Mouse (Mus musculus) MEL (cell line): ENCODE results near the gene Foxr1. TPM values are rescaled to one million over a fixed set of nuclear protein-coding genes. Genes with fewer than 3 reads are reported as not detected.

Experiments used
- DNase-seq: peaks from one replicate; pipeline ENCODE4 v3.0.0; 2011; ENCODE audit warnings: low read depth, low spot score
- H3K27ac ChIP-seq: 2 replicates; pipeline ENCODE4 v1.5.1; 2012; ENCODE audit warnings: low read depth, mild to moderate bottlenecking, control low read depth, low read length, moderate library complexity; ENCODE audit not compliant: control insufficient read depth
- H3K27me3 ChIP-seq, 2 experiments: fragments of 150-350 bp in 1 of 2; sonication (generic) in 1 of 2; 2 replicates each; pipeline ENCODE4 v1.6.1; 2012; ENCODE audit warnings: low read length in 2 of 2, mild to moderate bottlenecking in 2 of 2, improper control_type of control experiment in 1 of 2, moderate library complexity in 1 of 2; ENCODE audit not compliant: insufficient read depth in 2 of 2, control insufficient read depth in 1 of 2
- H3K36me3 ChIP-seq, 2 experiments: 2 replicates each; pipeline ENCODE4 v1.6.1; 2012 to 2014; ENCODE audit warnings: low read length in 2 of 2, improper control_type of control experiment in 1 of 2, inconsistent platforms in 1 of 2, mild to moderate bottlenecking in 1 of 2; ENCODE audit not compliant: insufficient read depth in 2 of 2, control insufficient read depth in 1 of 2
- H3K4me1 ChIP-seq, 2 experiments: fragments of 150-350 bp in 1 of 2; sonication (generic) in 1 of 2; 2 replicates each; pipeline ENCODE4 v1.6.1; 2012; ENCODE audit warnings: low read length in 2 of 2, improper control_type of control experiment in 1 of 2, mild to moderate bottlenecking in 1 of 2; ENCODE audit not compliant: insufficient read depth in 2 of 2, control insufficient read depth in 1 of 2
- H3K4me3 ChIP-seq, 2 experiments: fragments of 150-350 bp in 1 of 2; sonication (generic) in 1 of 2; 2 replicates each; pipeline ENCODE4 v1.5.1; 2012; ENCODE audit warnings: low read depth in 2 of 2, low read length in 2 of 2, mild to moderate bottlenecking in 2 of 2, moderate library complexity in 2 of 2, control low read depth in 1 of 2, improper control_type of control experiment in 1 of 2; ENCODE audit not compliant: control insufficient read depth in 1 of 2, insufficient read depth in 1 of 2
- H3K79me2 ChIP-seq: 2 replicates; pipeline ENCODE4 v1.6.1; 2012; ENCODE audit warnings: mild to moderate bottlenecking, low read length, moderate library complexity; ENCODE audit not compliant: control insufficient read depth, poor library complexity, insufficient read depth
- H3K9ac ChIP-seq: 2 replicates; pipeline ENCODE4 v1.6.1; 2012; ENCODE audit warnings: low read depth, mild to moderate bottlenecking, control low read depth, low read length, moderate library complexity; ENCODE audit not compliant: control insufficient read depth, poor library complexity, severe bottlenecking
- H3K9me3 ChIP-seq: fragments of 150-350 bp; sonication (generic); replicated peaks from 2 replicates; pipeline ENCODE4 v1.6.1; 2012; ENCODE audit warnings: mild to moderate bottlenecking, low read length, improper control_type of control experiment, moderate library complexity; ENCODE audit not compliant: insufficient read depth
- CHD2 ChIP-seq: IDR thresholded peaks from 2 replicates; pipeline ENCODE4 v1.6.1; 2011; ENCODE audit warnings: low read length, improper control_type of control experiment
- CTCF ChIP-seq, 3 experiments: IDR thresholded peaks in 2 of 3; conservative IDR thresholded peaks in 1 of 3; 2 replicates each; pipeline ENCODE4 v1.5.1; 2011 to 2012; ENCODE audit warnings: low read length in 3 of 3, low read depth in 2 of 3, mild to moderate bottlenecking in 2 of 3, improper control_type of control experiment in 1 of 3, inconsistent platforms in 1 of 3, mixed read lengths in 1 of 3, moderate library complexity in 1 of 3; ENCODE audit not compliant: control insufficient read depth in 1 of 3, insufficient read depth in 1 of 3, poor library complexity in 1 of 3, severe bottlenecking in 1 of 3
- ELF1 ChIP-seq: IDR thresholded peaks from 2 replicates; pipeline ENCODE4 v1.6.1; 2014; ENCODE audit warnings: low read depth, mild to moderate bottlenecking, inconsistent platforms, low read length, improper control_type of control experiment, moderate library complexity
- HCFC1 ChIP-seq: IDR thresholded peaks from 2 replicates; pipeline ENCODE4 v1.6.1; 2012; ENCODE audit warnings: low read depth, mild to moderate bottlenecking, inconsistent platforms, low read length, improper control_type of control experiment, moderate library complexity
- JUND ChIP-seq: IDR thresholded peaks from 2 replicates; pipeline ENCODE4 v1.6.1; 2011; ENCODE audit warnings: low read depth, mild to moderate bottlenecking, improper control_type of control experiment, low read length
- KAT2A ChIP-seq: conservative IDR thresholded peaks from 2 replicates; pipeline ENCODE4 v1.6.1; 2012; ENCODE audit warnings: low read depth, low read length, improper control_type of control experiment, inconsistent platforms
- MAZ ChIP-seq: IDR thresholded peaks from 2 replicates; pipeline ENCODE4 v1.6.1; 2012; ENCODE audit warnings: low read depth, mild to moderate bottlenecking, inconsistent platforms, low read length, improper control_type of control experiment
- MXI1 ChIP-seq: IDR thresholded peaks from 2 replicates; pipeline ENCODE4 v1.6.1; 2011; ENCODE audit warnings: mild to moderate bottlenecking, low read depth, low read length, improper control_type of control experiment
- MYC ChIP-seq: IDR thresholded peaks from 2 replicates; pipeline ENCODE4 v1.6.1; 2011; ENCODE audit warnings: low read depth, mild to moderate bottlenecking, low read length, improper control_type of control experiment, moderate library complexity
- NRF1 ChIP-seq: IDR thresholded peaks from 2 replicates; pipeline ENCODE4 v1.6.1; 2014; ENCODE audit warnings: low read depth, mild to moderate bottlenecking, inconsistent platforms, low read length, improper control_type of control experiment, moderate library complexity; ENCODE audit not compliant: poor library complexity, insufficient read depth, severe bottlenecking
- POLR2AphosphoS2 ChIP-seq: IDR thresholded peaks from 2 replicates; pipeline ENCODE4 v1.6.1; 2011; ENCODE audit warnings: low read length, improper control_type of control experiment
- POLR2AphosphoS5 ChIP-seq: IDR thresholded peaks from 2 replicates; pipeline ENCODE4 v1.6.1; 2012; ENCODE audit warnings: low read depth, borderline replicate concordance, mild to moderate bottlenecking, inconsistent platforms, low read length, moderate library complexity, mixed read lengths
- RAD21 ChIP-seq: IDR thresholded peaks from 2 replicates; pipeline ENCODE4 v1.6.1; 2011; ENCODE audit warnings: mild to moderate bottlenecking, low read depth, low read length, improper control_type of control experiment
- SIN3A ChIP-seq: IDR thresholded peaks from 2 replicates; pipeline ENCODE4 v1.6.1; 2012; ENCODE audit warnings: low read length, improper control_type of control experiment, inconsistent platforms
- SMC3 ChIP-seq: IDR thresholded peaks from 2 replicates; pipeline ENCODE4 v1.6.1; 2011; ENCODE audit warnings: low read depth, low read length, improper control_type of control experiment
- ZC3H11A ChIP-seq: IDR thresholded peaks from 2 replicates; pipeline ENCODE4 v1.6.1; 2012; ENCODE audit warnings: low read depth, mild to moderate bottlenecking, inconsistent platforms, low read length, improper control_type of control experiment
- polyA plus RNA-seq, 2 experiments: library from polyadenylated mRNA; stranded (reverse) in 1 of 2; unstranded in 1 of 2; fragments of >175 nt in 1 of 2; fragments of >200 nt in 1 of 2; gene quantifications; 2 replicates each; pipeline versions ENCODE4 v1.2.1 to v1.2.4; 2012; ENCODE audit warnings: low replicate concordance in 2 of 2, low read depth in 1 of 2; ENCODE audit not compliant: insufficient read length in 2 of 2, insufficient read depth in 1 of 2, missing spikeins in 1 of 2
- total RNA-seq: library from RNA; depleted of rRNA; stranded (reverse); fragments of 300-350 nt; gene quantifications from 2 replicates; pipeline ENCODE4 v1.2.3, GENCODE M21; 2012

Gene Foxr1
- total and polyA plus RNA-seq, 3 experiments = 0.07 to 0.08 TPM; not detected in 1

DNA sequence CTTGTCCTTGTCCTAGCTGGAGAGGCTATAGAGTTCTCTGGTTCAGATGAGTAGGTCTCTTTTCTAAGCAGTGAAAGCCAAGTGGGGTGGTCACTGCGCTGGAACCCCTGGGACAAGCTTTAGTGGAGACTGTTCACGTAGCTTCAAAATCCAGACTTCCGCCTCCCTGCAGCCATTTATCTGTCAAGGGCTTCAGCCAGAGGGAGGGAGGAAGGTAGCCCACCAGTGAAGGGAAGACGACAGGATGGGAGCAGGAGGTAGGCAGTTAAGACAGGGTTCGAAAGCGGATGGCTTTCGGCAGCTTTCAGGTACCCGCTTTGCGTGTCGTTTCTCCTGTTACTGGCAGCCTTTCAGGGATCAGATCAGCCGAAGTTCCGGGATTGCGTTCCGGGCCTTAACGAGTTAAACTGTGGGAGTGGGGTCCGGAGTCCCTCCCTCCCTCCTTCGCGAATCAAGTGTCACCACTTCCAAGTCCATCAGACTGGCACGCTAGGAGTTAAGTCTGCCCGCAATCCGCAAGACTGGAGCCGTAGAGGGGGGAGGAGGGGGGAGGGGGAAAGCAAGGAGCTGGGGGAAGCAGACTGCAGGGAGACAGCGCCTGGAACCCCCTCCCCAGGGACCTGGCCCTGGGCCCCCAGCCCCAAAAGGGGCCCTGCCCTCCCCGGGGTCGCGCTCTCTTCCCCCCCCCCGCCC lies 37.4 kb upstream of the Foxr1 start:
- peak overlapping the region; percentile 37 for H3K9ac ChIP-seq
- H3K36me3 ChIP-seq = no peaks in the 10 kb centered on the region
- H3K4me3 ChIP-seq = peak overlapping the region; percentile 46 to 88
- peaks cover 2 to 3% of the 10 kb centered on the region in 2 experiments; a peak in 1 of 4 replicates for H3K4me1 ChIP-seq
- no peaks in the 10 kb centered on the region for H3K9me3 ChIP-seq
- peaks cover 4% of the 10 kb centered on the region; the same call in 1 of the 2 replicates for H3K79me2 ChIP-seq
- DNase-seq = peak; percentile 67
- TF ChIP-seq JUND (no peak), HCFC1 (0 out of 2 replicates have a peak, but pooled peaks have one; percentile 13), SIN3A (peak; percentile 72), MXI1 (peak; percentile 67), ELF1 (0 out of 2 replicates have a peak, but pooled peaks have one; percentile 34), CTCF (IDR thresholded peaks at IDR 0.05 in 2 of 3, conservative IDR thresholded peaks at IDR 0.05 in 1 of 3; ENCODE audit: control insufficient read depth in 1 of 3, insufficient read depth in 1 of 3, low read depth in 2 of 3, low read length in 3 of 3, poor library complexity in 1 of 3, severe bottlenecking in 1 of 3) (no peak), MAZ (peak; percentile 85), CHD2 (no peak)
- no peak overlapping the region for H3K27ac ChIP-seq
- H3K27me3 ChIP-seq = no peaks in the 10 kb centered on the region

DNA sequence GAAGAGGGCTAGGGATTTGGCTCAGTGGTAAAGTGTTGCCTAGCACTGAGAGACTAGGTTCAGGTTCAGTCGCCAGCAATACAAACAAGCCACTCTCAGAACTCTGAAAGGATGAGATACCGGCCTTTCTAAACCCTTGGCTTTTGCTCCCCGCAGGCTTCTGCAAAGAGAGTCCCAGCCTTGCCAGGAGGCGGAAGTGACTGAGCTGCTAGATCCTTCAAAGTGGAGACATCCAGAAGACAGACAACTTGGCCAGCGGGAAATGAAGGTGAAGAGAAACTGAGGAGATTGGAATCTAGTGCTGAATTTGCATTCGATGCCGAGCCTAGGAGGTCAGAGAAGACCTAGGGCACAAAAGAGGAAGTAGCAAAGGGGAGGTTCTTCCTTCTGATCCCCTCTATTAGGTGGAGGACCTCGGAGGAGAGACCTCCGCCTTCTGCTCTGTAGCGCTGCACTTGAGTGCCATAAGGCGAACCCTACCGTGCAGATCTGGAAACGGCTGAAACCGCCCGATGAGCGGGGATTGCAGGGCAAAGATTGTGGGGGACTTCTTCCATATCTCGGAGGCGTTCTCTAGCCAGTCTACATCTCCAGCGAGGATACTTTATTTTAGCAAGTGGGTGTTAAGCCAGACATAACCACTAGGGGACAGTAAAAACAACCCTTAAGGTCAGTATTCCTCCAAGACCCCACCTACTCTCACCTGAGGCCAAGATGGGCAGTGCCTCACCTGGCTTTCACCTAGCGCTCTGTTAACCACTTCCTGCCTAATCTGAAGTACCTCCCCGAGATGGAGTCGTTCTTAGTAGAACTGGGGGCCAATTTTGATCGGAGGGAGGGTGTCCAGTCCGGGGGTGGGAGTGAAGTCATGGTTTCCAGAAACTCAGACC lies 36.6 kb upstream of the Foxr1 start:
- TF ChIP-seq KAT2A = no peak
- 0 out of 2 replicates have a peak, but pooled peaks have one; percentile 17 for TF ChIP-seq MYC
- 0 out of 2 replicates have a peak, but pooled peaks have one; percentile 9 for TF ChIP-seq HCFC1
- TF ChIP-seq POLR2AphosphoS2 = no peak
- TF ChIP-seq RAD21 = peak; percentile 60
- peak; percentile 81 for TF ChIP-seq SMC3
- no peak for TF ChIP-seq POLR2AphosphoS5
- TF ChIP-seq JUND = 0 out of 2 replicates have a peak, but pooled peaks have one; percentile 28
- TF ChIP-seq NRF1 = no peak
- TF ChIP-seq CTCF (IDR thresholded peaks at IDR 0.05 in 2 of 3, conservative IDR thresholded peaks at IDR 0.05 in 1 of 3; ENCODE audit: control insufficient read depth in 1 of 3, insufficient read depth in 1 of 3, low read depth in 2 of 3, low read length in 3 of 3, poor library complexity in 1 of 3, severe bottlenecking in 1 of 3) = peak; percentile 24 to 99 (median 87); a peak in 5 of 6 replicates
- TF ChIP-seq ZC3H11A = peak; percentile 54
- H3K4me3 ChIP-seq = peak overlapping the region; percentile 46 to 88
- no peak overlapping the region for H3K27ac ChIP-seq
- 0 out of 4 replicates have a peak, but pooled peaks cover 0 to under 1% of the 10 kb centered on the region in 2 experiments for H3K27me3 ChIP-seq
- no peaks in the 10 kb centered on the region for H3K9me3 ChIP-seq
- peak overlapping the region; percentile 37; the same call in 1 of the 2 replicates for H3K9ac ChIP-seq
- H3K79me2 ChIP-seq = no peaks in the 10 kb centered on the region; the same call in 1 of the 2 replicates
- H3K36me3 ChIP-seq = no peaks in the 10 kb centered on the region
- peak; percentile 77 for DNase-seq
- peaks cover 2 to 3% of the 10 kb centered on the region in 2 experiments; a peak in 1 of 4 replicates for H3K4me1 ChIP-seq
